Mouse (Mus musculus): ENCODE results near the gene Xkr8. TPM values are rescaled to one million over a fixed set of nuclear protein-coding genes. Genes with fewer than 3 reads are reported as not detected.
"Not testable (repeated sequence)": the region's sequence is repeated elsewhere in the genome, so short reads cannot be mapped to it uniquely, and the experiment has no call there.

Gene Xkr8
- polyA plus RNA-seq, 1 experiment from 2014 or later = 6.9 TPM

GRCm38 (mm10) chr4:132746911-132747517, 14.7 kb upstream of the Xkr8 start:
- Histone ChIP-seq H3K4me1 (ENCODE audit: control insufficient read depth, insufficient read depth, low read length) (no peaks in the 10 kb centered on the region), H3K27ac (replicated peaks; ENCODE audit: low read depth, low read length) (no peak overlapping the region), H3K9ac (ENCODE audit: low read depth, low read length) (no peak overlapping the region), H3K36me3 (ENCODE audit: control insufficient read depth, insufficient read depth, low read length) (no peaks in the 10 kb centered on the region), H3K4me3 (ENCODE audit: low read depth, low read length) (no peak overlapping the region), H3K27me3 (replicated peaks; ENCODE audit: control insufficient read depth, insufficient read depth, low read length) (no peaks in the 10 kb centered on the region), H3K9me3 (ENCODE audit: control insufficient read depth, low read length) (no peaks in the 10 kb centered on the region), H3K4me2 (ENCODE audit: low read depth, low read length) (no peak overlapping the region)
- DNase-seq (ENCODE audit: low spot score) (no peak), ATAC-seq (ENCODE audit: low read depth) (no peak)
- WGBS = 89% methylated on average over 9 of the region's 9 CpGs

- no peaks in the 10 kb centered on the region for H3K4me1 ChIP-seq (ENCODE audit: control insufficient read depth, insufficient read depth, low read length)
- no peak overlapping the region for H3K27ac ChIP-seq (replicated peaks; ENCODE audit: low read depth, low read length)
- H3K4me3 ChIP-seq (ENCODE audit: low read depth, low read length) = no peak overlapping the region
- WGBS = 71% methylated on average over 11 of the region's 11 CpGs
- DNase-seq (ENCODE audit: low spot score) (no peak), ATAC-seq (ENCODE audit: low read depth) (no peak)
- H3K4me2 ChIP-seq (ENCODE audit: low read depth, low read length) = no peak overlapping the region
- no peaks in the 10 kb centered on the region for H3K9me3 ChIP-seq (ENCODE audit: control insufficient read depth, low read length)
- H3K36me3 ChIP-seq (ENCODE audit: control insufficient read depth, insufficient read depth, low read length) = no peaks in the 10 kb centered on the region
- no peak overlapping the region for H3K9ac ChIP-seq (ENCODE audit: low read depth, low read length)
- no peaks in the 10 kb centered on the region for H3K27me3 ChIP-seq (replicated peaks; ENCODE audit: control insufficient read depth, insufficient read depth, low read length)
These were observed 11.9 kb upstream of the Xkr8 start for GRCm38 (mm10) chr4:132743992-132744911.

- 90% methylated on average over 7 of the region's 7 CpGs for WGBS
- H3K36me3 ChIP-seq (ENCODE audit: control insufficient read depth, insufficient read depth, low read length) = no peaks in the 10 kb centered on the region
- H3K27ac ChIP-seq (replicated peaks; ENCODE audit: low read depth, low read length) = no peak overlapping the region
- no peaks in the 10 kb centered on the region for H3K27me3 ChIP-seq (replicated peaks; ENCODE audit: control insufficient read depth, insufficient read depth, low read length)
- H3K4me3 ChIP-seq (ENCODE audit: low read depth, low read length) = no peak overlapping the region
- ATAC-seq (ENCODE audit: low read depth) = no peak
- H3K4me2 ChIP-seq (ENCODE audit: low read depth, low read length) = no peak overlapping the region
- H3K9ac ChIP-seq (ENCODE audit: low read depth, low read length) = no peak overlapping the region
- no peak for DNase-seq (ENCODE audit: low spot score)
- no peaks in the 10 kb centered on the region for H3K4me1 ChIP-seq (ENCODE audit: control insufficient read depth, insufficient read depth, low read length)
- H3K9me3 ChIP-seq (ENCODE audit: control insufficient read depth, low read length) = no peaks in the 10 kb centered on the region
These were observed 9.1 kb upstream of the Xkr8 start for GRCm38 (mm10) chr4:132741491-132741890.

DNA sequence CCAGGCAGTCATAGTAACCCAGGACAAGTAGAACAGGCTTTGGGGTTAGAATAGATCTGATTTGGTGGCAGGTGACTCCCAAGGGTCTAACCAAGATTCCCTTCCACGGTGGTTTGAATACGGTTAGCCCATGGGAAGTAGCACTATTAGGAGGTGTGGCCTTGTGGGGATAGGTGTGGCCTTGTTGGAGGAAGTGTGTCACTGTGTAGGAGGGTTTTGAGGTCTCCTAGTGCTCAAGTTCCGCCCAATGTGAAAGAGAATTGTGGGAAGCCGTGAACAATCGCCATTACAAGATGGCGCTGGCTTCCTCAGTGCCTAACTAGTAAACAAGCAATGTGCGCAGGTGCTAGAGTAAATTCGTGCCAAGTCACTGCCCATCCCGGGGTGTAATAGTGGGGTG, 4.8 kb upstream of the Xkr8 start:
- not testable (repeated sequence) for H3K9ac ChIP-seq (ENCODE audit: low read depth, low read length); H3K9me3 ChIP-seq (ENCODE audit: control insufficient read depth, low read length); H3K4me2 ChIP-seq (ENCODE audit: low read depth, low read length); H3K27ac ChIP-seq (replicated peaks; ENCODE audit: low read depth, low read length); H3K36me3 ChIP-seq (ENCODE audit: control insufficient read depth, insufficient read depth, low read length); DNase-seq (ENCODE audit: low spot score); H3K4me3 ChIP-seq (ENCODE audit: low read depth, low read length); H3K27me3 ChIP-seq (replicated peaks; ENCODE audit: control insufficient read depth, insufficient read depth, low read length); H3K4me1 ChIP-seq (ENCODE audit: control insufficient read depth, insufficient read depth, low read length); ATAC-seq (ENCODE audit: low read depth)
- WGBS = 89% methylated on average over 9 of the region's 9 CpGs

GRCm38 (mm10) chr4:132735894-132736293, 3.5 kb upstream of the Xkr8 start:
- no peak overlapping the region for H3K4me3 ChIP-seq (ENCODE audit: low read depth, low read length)
- no peaks in the 10 kb centered on the region for H3K9me3 ChIP-seq (ENCODE audit: control insufficient read depth, low read length)
- no peak for ATAC-seq (ENCODE audit: low read depth)
- no peaks in the 10 kb centered on the region for H3K27me3 ChIP-seq (replicated peaks; ENCODE audit: control insufficient read depth, insufficient read depth, low read length)
- whole genome bisulfite sequencing = 48% methylated on average over 3 of the region's 3 CpGs
- peaks cover 5% of the 10 kb centered on the region for H3K4me1 ChIP-seq (ENCODE audit: control insufficient read depth, insufficient read depth, low read length)
- DNase-seq (ENCODE audit: low spot score) = no peak
- no peaks in the 10 kb centered on the region for H3K36me3 ChIP-seq (ENCODE audit: control insufficient read depth, insufficient read depth, low read length)
- no peak overlapping the region for H3K9ac ChIP-seq (ENCODE audit: low read depth, low read length)
- no peak overlapping the region for H3K27ac ChIP-seq (replicated peaks; ENCODE audit: low read depth, low read length)
- no peak overlapping the region for H3K4me2 ChIP-seq (ENCODE audit: low read depth, low read length)

DNA sequence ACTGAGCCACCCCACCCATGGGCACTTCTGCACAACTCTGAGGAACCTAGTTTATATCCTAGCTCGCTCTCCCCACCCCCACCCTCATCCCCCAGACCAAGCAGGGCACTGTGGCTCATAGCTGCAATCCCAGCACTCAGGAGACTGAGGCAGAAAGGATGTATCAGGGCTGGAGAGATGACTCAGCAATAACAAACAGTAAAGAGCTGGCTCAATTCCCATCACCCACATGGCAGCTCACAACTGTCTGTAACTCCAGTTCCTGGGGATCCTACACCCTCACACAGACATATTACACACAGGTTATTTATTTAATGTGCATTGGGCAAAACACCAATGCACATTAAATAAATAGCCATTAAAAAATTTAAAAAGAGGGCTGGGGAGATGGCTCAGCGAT, 3.0 kb upstream of the Xkr8 start:
- Histone ChIP-seq H3K27ac (replicated peaks; ENCODE audit: low read depth, low read length) (no peak overlapping the region), H3K9ac (ENCODE audit: low read depth, low read length) (no peak overlapping the region), H3K4me3 (ENCODE audit: low read depth, low read length) (no peak overlapping the region), H3K4me1 (ENCODE audit: control insufficient read depth, insufficient read depth, low read length) (peaks cover 5% of the 10 kb centered on the region), H3K4me2 (ENCODE audit: low read depth, low read length) (no peak overlapping the region), H3K27me3 (replicated peaks; ENCODE audit: control insufficient read depth, insufficient read depth, low read length) (no peaks in the 10 kb centered on the region), H3K36me3 (ENCODE audit: control insufficient read depth, insufficient read depth, low read length) (no peaks in the 10 kb centered on the region), H3K9me3 (ENCODE audit: control insufficient read depth, low read length) (no peaks in the 10 kb centered on the region)
- no peak for DNase-seq (ENCODE audit: low spot score)
- 75% methylated on average over 2 of the region's 2 CpGs for WGBS
- no peak for ATAC-seq (ENCODE audit: low read depth)

DNA sequence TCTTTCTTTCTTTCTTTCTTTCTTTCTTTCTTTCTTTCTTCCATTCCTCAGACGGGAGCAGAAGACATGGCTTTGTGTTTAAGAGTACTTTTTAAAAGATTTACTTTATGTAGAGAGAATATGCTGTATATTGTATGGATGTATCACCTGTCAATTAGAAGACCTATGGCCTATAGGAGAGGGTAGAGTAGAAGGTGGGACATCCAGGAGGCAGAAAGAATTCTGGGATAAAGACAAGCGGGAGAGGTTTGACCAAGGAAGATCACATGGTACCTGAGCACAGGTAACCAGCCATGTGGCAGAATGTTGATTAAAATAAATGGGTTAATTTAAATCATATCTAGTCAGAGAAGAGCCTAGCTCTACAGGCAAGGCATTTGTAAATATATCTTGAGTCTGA, 2.4 kb upstream of the Xkr8 start:
- Histone ChIP-seq H3K36me3 (ENCODE audit: control insufficient read depth, insufficient read depth, low read length) (no peaks in the 10 kb centered on the region), H3K27ac (replicated peaks; ENCODE audit: low read depth, low read length) (no peak overlapping the region), H3K9me3 (ENCODE audit: control insufficient read depth, low read length) (no peaks in the 10 kb centered on the region), H3K4me1 (ENCODE audit: control insufficient read depth, insufficient read depth, low read length) (peaks cover 5% of the 10 kb centered on the region), H3K4me3 (ENCODE audit: low read depth, low read length) (no peak overlapping the region), H3K9ac (ENCODE audit: low read depth, low read length) (no peak overlapping the region), H3K27me3 (replicated peaks; ENCODE audit: control insufficient read depth, insufficient read depth, low read length) (no peaks in the 10 kb centered on the region), H3K4me2 (ENCODE audit: low read depth, low read length) (no peak overlapping the region)
- 96% methylated on average over 2 of the region's 2 CpGs for WGBS
- DNase-seq (ENCODE audit: low spot score) = no peak
- ATAC-seq (ENCODE audit: low read depth) = no peak

DNA sequence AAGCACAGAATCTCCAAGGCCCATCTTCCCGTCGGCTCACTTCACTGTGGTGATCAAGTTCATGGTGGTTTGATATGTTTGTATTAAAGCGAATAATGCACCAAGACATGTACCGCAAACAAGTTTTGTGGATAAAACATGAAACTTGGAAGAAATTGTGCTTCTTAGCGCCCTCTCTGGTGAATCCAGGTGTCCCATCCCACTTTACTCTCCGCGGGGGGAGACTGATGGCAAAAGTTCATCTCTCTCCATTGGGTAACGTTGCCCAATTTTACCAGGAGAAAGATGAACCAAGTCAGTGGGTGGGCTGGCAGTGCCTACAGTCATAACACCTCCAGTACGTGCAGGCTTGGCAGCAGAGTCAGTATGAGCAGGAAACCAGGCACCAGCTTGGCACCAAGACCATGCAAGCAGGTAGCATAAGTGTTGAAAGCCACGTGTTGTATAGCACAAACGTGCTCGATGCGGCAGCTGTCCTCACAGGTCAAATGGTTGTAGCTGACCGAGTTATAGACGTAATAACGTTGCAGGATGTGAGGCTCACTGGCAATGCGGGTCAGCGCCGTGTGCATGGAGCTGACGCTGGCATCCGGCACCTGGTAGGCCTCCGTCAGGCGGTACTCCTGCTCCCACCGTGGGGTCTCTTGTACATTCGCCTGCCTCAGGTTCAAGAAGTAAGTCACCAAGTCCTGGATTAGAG, 875 bp upstream of the Xkr8 start:
- Histone ChIP-seq H3K9me3 (ENCODE audit: control insufficient read depth, low read length) (no peaks in the 10 kb centered on the region), H3K27me3 (replicated peaks; ENCODE audit: control insufficient read depth, insufficient read depth, low read length) (no peaks in the 10 kb centered on the region), H3K4me2 (ENCODE audit: low read depth, low read length) (peak overlapping the region; percentile 68; the same call in 1 of the 2 replicates), H3K36me3 (ENCODE audit: control insufficient read depth, insufficient read depth, low read length) (no peaks in the 10 kb centered on the region), H3K9ac (ENCODE audit: low read depth, low read length) (no peak overlapping the region), H3K27ac (replicated peaks; ENCODE audit: low read depth, low read length) (no peak overlapping the region), H3K4me1 (ENCODE audit: control insufficient read depth, insufficient read depth, low read length) (peaks cover 5% of the 10 kb centered on the region), H3K4me3 (ENCODE audit: low read depth, low read length) (no peak overlapping the region; the same call in 1 of the 2 replicates)
- WGBS = 91% methylated on average over 25 of the region's 25 CpGs
- ATAC-seq (ENCODE audit: low read depth) (no peak), DNase-seq (ENCODE audit: low spot score) (no peak)
